Mouse (Mus musculus) C2C12 (cell line): ENCODE data around the gene Kcnc1. TPM values are rescaled to one million over a fixed set of nuclear protein-coding genes. Genes with fewer than 3 reads are reported as not detected.

ENCODE experiments used
- H3K27me3 ChIP-seq: one replicate; pipeline ENCODE4 v1.6.1; 2011; ENCODE audit not compliant: control insufficient read depth, insufficient read depth, insufficient read length
- H3K36me3 ChIP-seq: one replicate; pipeline ENCODE4 v1.6.1; 2011; ENCODE audit not compliant: control insufficient read depth, insufficient read depth
- H3K4me3 ChIP-seq: one replicate; pipeline ENCODE4 v1.5.1; 2011; ENCODE audit warnings: mild to moderate bottlenecking, control low read depth; ENCODE audit not compliant: poor library complexity, insufficient read depth, severe bottlenecking
- H3K79me2 ChIP-seq: one replicate; pipeline ENCODE4 v1.6.1; 2011; ENCODE audit not compliant: control insufficient read depth, insufficient read depth
- H3K79me3 ChIP-seq: one replicate; pipeline ENCODE4 v1.6.1; 2011; ENCODE audit warnings: low read depth, control low read depth
- H3ac ChIP-seq: one replicate; pipeline ENCODE3; 2011; ENCODE audit warnings: low read depth; ENCODE audit not compliant: control insufficient read depth, insufficient read length
- CEBPB ChIP-seq: IDR thresholded peaks from one replicate; pipeline ENCODE4 v1.6.1; 2011; ENCODE audit warnings: low read depth, mild to moderate bottlenecking, control low read depth, moderate library complexity
- CTCF ChIP-seq: IDR thresholded peaks from one replicate; pipeline ENCODE4 v1.5.1; 2011; ENCODE audit not compliant: control insufficient read depth, insufficient read depth, insufficient read length
- FOSL1 ChIP-seq: IDR thresholded peaks from one replicate; pipeline ENCODE4 v1.8.0; 2011; ENCODE audit warnings: mild to moderate bottlenecking, low read length; ENCODE audit not compliant: poor library complexity, insufficient read depth, severe bottlenecking
- MAX ChIP-seq: IDR thresholded peaks from one replicate; pipeline ENCODE4 v1.6.1; 2011; ENCODE audit warnings: mild to moderate bottlenecking, control low read depth
- MYOD1 ChIP-seq: IDR thresholded peaks from one replicate; pipeline ENCODE4 v1.6.1; 2011; ENCODE audit warnings: low read depth; ENCODE audit not compliant: control insufficient read depth, insufficient read length
- MYOG ChIP-seq: IDR thresholded peaks from one replicate; pipeline ENCODE4 v1.6.1; 2011; ENCODE audit not compliant: control insufficient read depth, insufficient read length; ENCODE audit errors: extremely low read depth
- USF1 ChIP-seq: IDR thresholded peaks from one replicate; pipeline ENCODE4 v1.6.1; 2011; ENCODE audit warnings: low read depth, mild to moderate bottlenecking, control low read depth, moderate library complexity
- polyA plus RNA-seq: library from polyadenylated mRNA; unstranded; fragments of >200 nt; fragmentation: generic; extraction: Trizol; gene quantifications from one replicate; pipeline ENCODE4 v1.2.1, GENCODE M21; 2012; ENCODE audit warnings: missing spikeins

Gene Kcnc1
- polyA plus RNA-seq, 1 experiment = 0.01 TPM

- H3K79me2 ChIP-seq = no peaks in the 10 kb centered on the region
- no peaks in the 10 kb centered on the region for H3K79me3 ChIP-seq
- H3K4me3 ChIP-seq = no peak overlapping the region
- TF ChIP-seq USF1 (no peak), CTCF (no peak), CEBPB (no peak), MYOD1 (no peak), MYOG (no peak), FOSL1 (no peak), MAX (no peak)
- H3ac ChIP-seq = no peak overlapping the region
- no peaks in the 10 kb centered on the region for H3K36me3 ChIP-seq
- H3K27me3 ChIP-seq = peaks cover 55% of the 10 kb centered on the region
These were observed 14.4 kb downstream of the Kcnc1 start for GRCm38 (mm10) chr7:46410727-46411126.

DNA sequence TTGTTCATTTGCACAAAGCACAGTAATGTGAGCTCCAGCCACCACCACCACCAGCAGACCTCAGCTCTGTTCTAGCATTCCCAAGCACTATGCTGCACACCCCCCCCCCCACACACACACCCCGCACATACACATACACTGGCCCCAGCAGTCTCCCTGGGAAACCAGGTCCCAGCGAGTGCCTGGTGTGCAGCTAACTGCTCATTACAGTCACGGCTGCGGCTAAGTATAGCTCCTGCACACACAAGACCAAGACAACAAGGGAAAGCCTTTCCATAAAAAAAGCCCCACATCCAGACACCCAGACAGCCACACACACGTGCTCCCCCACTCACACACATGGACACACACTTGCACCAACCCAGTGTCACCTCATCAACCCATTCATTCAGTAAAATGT, 16.5 kb downstream of the Kcnc1 start:
- H3K79me2 ChIP-seq = no peaks in the 10 kb centered on the region
- H3K27me3 ChIP-seq = peaks cover 60% of the 10 kb centered on the region
- no peaks in the 10 kb centered on the region for H3K36me3 ChIP-seq
- TF ChIP-seq CEBPB (no peak), FOSL1 (no peak), CTCF (no peak)
- H3K79me3 ChIP-seq = no peaks in the 10 kb centered on the region
- no peak overlapping the region for H3K4me3 ChIP-seq
- H3ac ChIP-seq = no peak overlapping the region

DNA sequence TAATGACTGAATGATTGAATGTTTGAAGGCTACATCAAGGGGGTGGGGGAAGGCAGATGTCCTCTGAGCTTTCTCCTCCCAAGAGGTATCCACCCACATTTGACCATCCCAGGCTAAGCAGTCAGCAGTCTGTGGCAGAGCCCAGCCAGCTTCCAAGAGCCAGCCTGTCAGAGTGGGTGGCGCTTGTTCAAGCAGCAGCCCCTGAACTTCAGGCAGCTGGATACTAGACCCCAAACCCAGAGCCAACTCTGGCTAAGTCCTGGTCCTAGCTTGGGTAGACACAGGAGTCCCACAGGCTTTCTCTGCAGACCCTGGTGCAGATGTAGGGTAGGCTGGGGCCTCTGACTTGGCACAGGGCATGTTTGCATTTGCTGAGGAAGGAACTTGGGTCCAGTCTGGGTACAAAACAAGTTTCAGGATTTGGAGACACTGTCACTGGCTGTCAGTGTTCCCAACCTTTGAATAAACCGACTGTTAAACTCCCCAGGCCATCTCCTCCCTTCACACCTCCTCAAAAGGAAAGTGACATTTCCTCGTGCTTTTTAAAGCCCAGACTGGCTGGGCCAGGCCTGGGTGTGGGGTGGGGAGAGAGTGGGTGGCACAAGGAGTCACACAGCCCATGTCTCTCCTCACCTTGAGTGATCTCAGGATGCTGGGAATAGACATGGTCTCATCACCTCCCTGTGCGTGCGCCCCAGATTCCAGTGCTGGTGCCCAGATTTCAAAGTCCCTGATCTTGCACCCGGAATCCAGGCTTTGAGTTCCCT, 17.8 kb downstream of the Kcnc1 start:
- H3K27me3 ChIP-seq = peaks cover 70% of the 10 kb centered on the region
- no peaks in the 10 kb centered on the region for H3K79me2 ChIP-seq
- no peaks in the 10 kb centered on the region for H3K79me3 ChIP-seq
- H3ac ChIP-seq = no peak overlapping the region
- H3K4me3 ChIP-seq = no peak overlapping the region
- no peaks in the 10 kb centered on the region for H3K36me3 ChIP-seq
- TF ChIP-seq MYOG (no peak), MAX (no peak), FOSL1 (no peak), CTCF (no peak), MYOD1 (no peak), CEBPB (no peak), USF1 (no peak)

DNA sequence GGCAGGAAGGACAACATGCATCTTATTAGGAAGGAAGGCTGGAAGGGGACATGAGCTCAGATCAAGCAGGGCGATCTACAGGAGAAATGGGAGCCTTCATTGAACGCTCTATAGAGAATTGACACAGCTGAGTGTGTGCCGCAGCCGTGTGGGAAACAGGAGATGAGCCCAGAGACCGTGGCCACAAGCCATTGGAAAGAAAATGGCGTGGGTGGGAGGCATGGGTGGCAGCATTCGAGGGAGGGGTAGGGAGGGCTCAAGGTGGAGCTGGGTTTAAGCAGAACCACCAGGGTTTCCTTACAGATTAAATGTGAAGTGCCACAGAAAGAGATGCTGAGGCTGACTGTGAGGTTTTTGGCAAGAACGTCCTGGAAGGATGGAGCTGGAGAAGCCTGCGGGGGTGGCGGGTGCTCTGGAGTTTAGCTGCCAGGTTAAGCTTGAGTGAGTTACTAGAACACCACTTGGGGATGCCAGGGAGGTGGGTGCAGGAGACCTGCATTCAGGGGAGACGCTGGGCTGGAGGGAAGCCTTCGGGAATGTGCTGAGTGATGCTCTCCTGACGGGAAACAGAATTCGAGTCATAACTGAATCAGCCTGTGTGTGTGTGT, 19.6 kb downstream of the Kcnc1 start:
- no peak overlapping the region for H3K4me3 ChIP-seq
- no peaks in the 10 kb centered on the region for H3K36me3 ChIP-seq
- TF ChIP-seq MYOG = no peak
- TF ChIP-seq CTCF = no peak
- no peak for TF ChIP-seq USF1
- no peak for TF ChIP-seq FOSL1
- no peak for TF ChIP-seq CEBPB
- TF ChIP-seq MAX = no peak
- no peak for TF ChIP-seq MYOD1
- no peaks in the 10 kb centered on the region for H3K79me2 ChIP-seq
- peaks cover 82% of the 10 kb centered on the region for H3K27me3 ChIP-seq
- H3ac ChIP-seq = no peak overlapping the region
- H3K79me3 ChIP-seq = no peaks in the 10 kb centered on the region

DNA sequence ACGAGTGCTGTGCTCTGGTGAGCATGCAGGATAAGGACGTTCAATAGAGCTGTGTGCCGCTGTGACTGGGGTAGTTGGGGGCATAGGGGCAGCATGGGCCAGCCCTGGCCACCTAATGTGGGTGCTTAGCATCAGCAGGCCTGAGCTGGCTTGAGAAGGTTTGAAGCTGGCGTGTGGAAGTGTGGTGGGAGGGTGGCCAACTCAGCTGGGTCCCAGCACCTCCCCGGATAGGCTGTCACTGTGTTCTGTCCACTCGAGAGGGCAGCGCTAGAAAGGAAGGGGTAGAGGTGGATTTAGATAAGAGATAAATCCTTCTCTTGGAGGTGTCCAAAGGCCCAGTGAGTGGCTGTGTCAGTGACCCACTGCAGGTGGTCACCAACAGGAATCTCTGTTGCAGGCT, 21.2 kb downstream of the Kcnc1 start:
- Histone ChIP-seq H3K27me3 (peaks cover 82% of the 10 kb centered on the region), H3ac (no peak overlapping the region), H3K36me3 (no peaks in the 10 kb centered on the region), H3K79me2 (no peaks in the 10 kb centered on the region), H3K79me3 (no peaks in the 10 kb centered on the region), H3K4me3 (no peak overlapping the region)
- TF ChIP-seq MAX (no peak), MYOD1 (no peak), USF1 (no peak), FOSL1 (no peak), MYOG (no peak), CTCF (no peak), CEBPB (no peak)

- no peak overlapping the region for H3ac ChIP-seq
- H3K36me3 ChIP-seq = no peaks in the 10 kb centered on the region
- H3K4me3 ChIP-seq = no peak overlapping the region
- H3K79me3 ChIP-seq = no peaks in the 10 kb centered on the region
- H3K27me3 ChIP-seq = peaks cover 82% of the 10 kb centered on the region
- H3K79me2 ChIP-seq = no peaks in the 10 kb centered on the region
- TF ChIP-seq CEBPB (no peak), MYOG (no peak), MYOD1 (no peak), MAX (no peak), USF1 (no peak), CTCF (no peak), FOSL1 (no peak)
These were observed 21.9 kb downstream of the Kcnc1 start for GRCm38 (mm10) chr7:46418102-46418622.
